Mouse (Mus musculus) bone marrow macrophage, adult 2 months (primary cell): Measurements from ENCODE around the gene Palb2.

Experiments used
- CTCF ChIP-seq: IDR thresholded peaks from 2 replicates; pipeline ENCODE4 v1.5.1; 2012; ENCODE audit warnings: low read depth, mild to moderate bottlenecking, low read length, moderate library complexity
- POLR2A ChIP-seq: IDR thresholded peaks from 2 replicates; pipeline ENCODE4 v1.6.1; 2012; ENCODE audit warnings: mild to moderate bottlenecking, low read depth, low read length, borderline replicate concordance

GRCm38 (mm10) chr7:122140991-122141390 is 8.2 kb upstream of the Palb2 start:
- no peak for TF ChIP-seq CTCF
- no peak for TF ChIP-seq POLR2A
